Mouse (Mus musculus): ENCODE results near the gene E130114P18Rik. TPM values are rescaled to one million over a fixed set of nuclear protein-coding genes. Genes with fewer than 3 reads are reported as not detected.

The E130114P18Rik gene
- not detected in 2 replicates for total RNA-seq (2014; rRNA removed)
- not detected in 2 replicates for polyA plus RNA-seq (2012; rRNA removed)

DNA sequence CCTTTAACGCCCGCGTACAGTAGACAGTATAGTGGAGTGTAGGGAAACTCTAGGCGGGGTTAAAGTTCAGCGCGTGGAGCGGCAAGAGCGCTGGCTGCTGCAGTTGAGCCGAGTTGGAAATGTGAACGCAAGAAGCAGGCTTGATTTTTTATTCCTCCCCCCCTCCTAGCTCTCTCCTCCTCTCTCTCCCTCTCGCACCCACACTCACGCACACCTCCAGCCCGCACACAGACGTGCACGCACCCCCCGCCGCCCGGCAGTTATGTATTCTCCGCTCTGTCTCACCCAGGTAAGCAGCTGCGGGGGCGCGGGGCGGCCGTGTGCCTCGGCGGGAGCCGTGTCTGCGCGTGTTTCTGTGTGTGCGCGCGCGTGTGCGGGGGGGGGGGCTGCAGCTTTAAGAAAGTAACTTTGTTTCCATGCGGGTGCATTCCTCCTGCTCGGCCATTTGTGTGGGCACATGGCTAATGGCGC lies at the start of gene E130114P18Rik:
E130114P18Rik (minus strand) TSS at position 373 of the 471 bp plus-strand sequence.
- 0 out of 2 replicates have a peak, but pooled peaks have one; percentile 43 for TF ChIP-seq POLR2A (IDR thresholded peaks at IDR 0.05; ENCODE audit: extremely low read depth, insufficient read depth, low read length)
- no peak for TF ChIP-seq CTCF (IDR thresholded peaks at IDR 0.05; ENCODE audit: low read depth, low read length)
- Histone ChIP-seq H3K27ac (replicated peaks; ENCODE audit: insufficient read depth, low read depth, low read length) (peak within 1 kb of the TSS; percentile 99), H3K79me2 (ENCODE audit: control insufficient read depth, insufficient read depth, low read length) (peaks cover 13% of the 10 kb centered on the region), H3K4me1 (ENCODE audit: control insufficient read depth, insufficient read depth, low read length) (peaks cover 14% of the 10 kb centered on the region; the same call in 1 of the 2 replicates), H3K36me3 (ENCODE audit: control insufficient read depth, insufficient read depth, low read length) (no peaks in the 10 kb centered on the region; the same call in 1 of the 2 replicates), H3K9ac (ENCODE audit: low read depth, low read length) (peak within 1 kb of the TSS; percentile 100), H3K27me3 (ENCODE audit: control insufficient read depth, insufficient read depth, low read length) (no peaks in the 10 kb centered on the region), H3K4me3 (ENCODE audit: insufficient read depth, low read depth, low read length) (peak within 1 kb of the TSS; percentile 100)
- WGBS, result under 1% methylated on average over 37 of the region's 37 CpGs
- DNase-seq (ENCODE audit: extremely low read depth, low read depth, low spot score), result peak; percentile 89

DNA sequence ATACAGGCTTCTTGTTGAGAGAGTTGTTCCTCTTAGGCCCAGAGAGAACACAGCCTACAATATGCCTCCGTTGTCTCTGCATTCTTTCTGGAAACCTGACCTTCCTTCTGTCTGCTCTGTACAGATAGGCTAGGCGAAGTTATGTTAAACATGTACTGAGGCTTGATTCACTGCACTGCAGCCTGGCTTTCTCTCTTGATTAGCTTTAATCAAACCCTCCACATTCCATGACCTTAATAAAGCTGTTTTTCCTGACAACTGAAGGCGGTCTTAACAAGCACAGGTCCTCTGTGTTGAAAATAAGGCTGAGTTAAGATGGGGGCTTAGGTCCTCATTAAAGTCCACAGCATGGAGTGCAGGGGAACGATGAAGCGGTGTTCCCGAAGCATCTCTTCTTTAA lies 49.2 kb upstream of the E130114P18Rik start:
- 92% methylated on average over 6 of the region's 6 CpGs for WGBS
- H3K9ac ChIP-seq (ENCODE audit: low read depth, low read length), result no peak overlapping the region
- no peak overlapping the region for H3K4me3 ChIP-seq (ENCODE audit: insufficient read depth, low read depth, low read length)
- H3K79me2 ChIP-seq (ENCODE audit: control insufficient read depth, insufficient read depth, low read length), result peaks cover 43% of the 10 kb centered on the region
- H3K4me1 ChIP-seq (ENCODE audit: control insufficient read depth, insufficient read depth, low read length), result peaks cover 20% of the 10 kb centered on the region
- no peak overlapping the region for H3K27ac ChIP-seq (replicated peaks; ENCODE audit: insufficient read depth, low read depth, low read length)
- TF ChIP-seq POLR2A (IDR thresholded peaks at IDR 0.05; ENCODE audit: extremely low read depth, insufficient read depth, low read length), result no peak
- no peak for TF ChIP-seq CTCF (IDR thresholded peaks at IDR 0.05; ENCODE audit: low read depth, low read length)
- H3K27me3 ChIP-seq (ENCODE audit: control insufficient read depth, insufficient read depth, low read length), result no peaks in the 10 kb centered on the region
- DNase-seq (ENCODE audit: extremely low read depth, low read depth, low spot score), result no peak
- peaks cover 1% of the 10 kb centered on the region; the same call in 1 of the 2 replicates for H3K36me3 ChIP-seq (ENCODE audit: control insufficient read depth, insufficient read depth, low read length)

DNA sequence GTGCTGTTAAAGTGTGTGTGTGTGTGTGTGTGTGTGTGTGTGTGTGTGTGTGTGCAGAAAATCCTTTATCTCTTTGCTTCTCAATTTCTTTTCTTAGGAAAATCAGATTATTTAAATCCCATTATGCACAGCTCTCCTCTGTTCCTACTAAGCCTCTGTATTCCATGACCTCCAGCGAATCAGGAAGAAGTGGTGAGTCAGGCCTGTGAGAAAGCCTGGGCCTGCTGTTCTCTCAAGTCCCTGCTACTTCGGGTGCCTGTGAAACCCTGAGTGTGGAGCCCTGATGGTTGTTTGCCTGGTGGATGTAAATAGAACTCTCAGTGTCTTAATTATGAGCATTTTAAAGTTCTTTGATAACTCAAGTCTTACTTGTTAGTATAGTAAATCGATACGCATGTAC lies 48.0 kb upstream of the E130114P18Rik start:
- Histone ChIP-seq H3K27ac (replicated peaks; ENCODE audit: insufficient read depth, low read depth, low read length) (no peak overlapping the region), H3K4me1 (ENCODE audit: control insufficient read depth, insufficient read depth, low read length) (peaks cover 25% of the 10 kb centered on the region), H3K27me3 (ENCODE audit: control insufficient read depth, insufficient read depth, low read length) (no peaks in the 10 kb centered on the region), H3K9ac (ENCODE audit: low read depth, low read length) (no peak overlapping the region), H3K36me3 (ENCODE audit: control insufficient read depth, insufficient read depth, low read length) (peaks cover 2% of the 10 kb centered on the region; the same call in 1 of the 2 replicates), H3K79me2 (ENCODE audit: control insufficient read depth, insufficient read depth, low read length) (peaks cover 46% of the 10 kb centered on the region), H3K4me3 (ENCODE audit: insufficient read depth, low read depth, low read length) (no peak overlapping the region)
- no peak for DNase-seq (ENCODE audit: extremely low read depth, low read depth, low spot score)
- TF ChIP-seq POLR2A (IDR thresholded peaks at IDR 0.05; ENCODE audit: extremely low read depth, insufficient read depth, low read length) (no peak), CTCF (IDR thresholded peaks at IDR 0.05; ENCODE audit: low read depth, low read length) (no peak)
- 84% methylated on average over 4 of the region's 4 CpGs for WGBS

DNA sequence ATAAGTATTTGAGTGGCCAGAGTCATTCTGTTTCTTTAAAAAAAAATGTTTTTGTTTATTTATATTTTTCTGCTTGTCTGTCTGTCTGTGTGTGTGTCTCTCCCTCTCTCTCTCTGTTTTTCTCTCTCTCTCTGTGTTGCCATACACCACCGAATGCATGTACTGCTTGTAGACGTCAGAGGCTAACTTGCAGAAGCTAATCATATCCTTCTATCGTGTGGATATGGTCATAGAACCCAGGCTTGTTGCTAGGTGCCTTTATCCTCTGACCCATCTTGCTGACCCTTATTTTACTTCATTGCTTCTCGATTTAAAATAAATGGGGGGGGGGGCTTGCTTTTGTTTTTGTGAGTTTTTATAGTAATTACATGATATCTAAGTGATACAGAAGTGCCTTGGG lies 47.6 kb upstream of the E130114P18Rik start:
- 82% methylated on average over 4 of the region's 4 CpGs for WGBS
- DNase-seq (ENCODE audit: extremely low read depth, low read depth, low spot score), result no peak
- no peak overlapping the region for H3K27ac ChIP-seq (replicated peaks; ENCODE audit: insufficient read depth, low read depth, low read length)
- peaks cover 43% of the 10 kb centered on the region for H3K79me2 ChIP-seq (ENCODE audit: control insufficient read depth, insufficient read depth, low read length)
- TF ChIP-seq POLR2A (IDR thresholded peaks at IDR 0.05; ENCODE audit: extremely low read depth, insufficient read depth, low read length) (no peak), CTCF (IDR thresholded peaks at IDR 0.05; ENCODE audit: low read depth, low read length) (no peak)
- peaks cover 2% of the 10 kb centered on the region; the same call in 1 of the 2 replicates for H3K36me3 ChIP-seq (ENCODE audit: control insufficient read depth, insufficient read depth, low read length)
- peaks cover 25% of the 10 kb centered on the region for H3K4me1 ChIP-seq (ENCODE audit: control insufficient read depth, insufficient read depth, low read length)
- no peak overlapping the region for H3K9ac ChIP-seq (ENCODE audit: low read depth, low read length)
- H3K27me3 ChIP-seq (ENCODE audit: control insufficient read depth, insufficient read depth, low read length), result no peaks in the 10 kb centered on the region
- no peak overlapping the region for H3K4me3 ChIP-seq (ENCODE audit: insufficient read depth, low read depth, low read length)

DNA sequence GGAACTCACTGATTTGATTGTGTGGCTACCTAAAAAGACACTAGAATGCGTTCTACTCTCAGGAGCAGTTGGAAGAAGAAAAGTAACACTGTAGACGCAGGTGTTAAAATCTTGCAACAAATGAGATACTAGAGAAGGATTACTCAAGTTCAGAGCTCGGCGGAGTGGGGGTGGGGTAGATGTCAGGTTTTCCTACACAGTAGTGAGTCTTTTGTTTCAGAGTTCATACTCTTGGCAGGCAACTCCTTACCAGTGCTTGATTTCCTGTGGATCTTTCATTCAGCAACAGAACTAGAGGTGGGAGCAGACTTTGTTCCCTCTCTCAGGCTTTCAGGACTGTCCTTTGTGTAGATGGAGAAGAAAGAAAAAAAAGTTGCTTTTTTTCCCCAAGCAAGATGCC lies 46.6 kb upstream of the E130114P18Rik start:
- peak; percentile 68 for DNase-seq (ENCODE audit: extremely low read depth, low read depth, low spot score)
- peaks cover 26% of the 10 kb centered on the region for H3K4me1 ChIP-seq (ENCODE audit: control insufficient read depth, insufficient read depth, low read length)
- no peaks in the 10 kb centered on the region for H3K27me3 ChIP-seq (ENCODE audit: control insufficient read depth, insufficient read depth, low read length)
- 0 out of 2 replicates have a peak overlapping the region, but pooled peaks have one; percentile 4 for H3K27ac ChIP-seq (replicated peaks; ENCODE audit: insufficient read depth, low read depth, low read length)
- no peak for TF ChIP-seq CTCF (IDR thresholded peaks at IDR 0.05; ENCODE audit: low read depth, low read length)
- TF ChIP-seq POLR2A (IDR thresholded peaks at IDR 0.05; ENCODE audit: extremely low read depth, insufficient read depth, low read length), result no peak
- WGBS, result 45% methylated on average over 4 of the region's 4 CpGs
- no peak overlapping the region for H3K9ac ChIP-seq (ENCODE audit: low read depth, low read length)
- H3K4me3 ChIP-seq (ENCODE audit: insufficient read depth, low read depth, low read length), result no peak overlapping the region
- H3K79me2 ChIP-seq (ENCODE audit: control insufficient read depth, insufficient read depth, low read length), result peaks cover 37% of the 10 kb centered on the region
- peaks cover 2% of the 10 kb centered on the region; the same call in 1 of the 2 replicates for H3K36me3 ChIP-seq (ENCODE audit: control insufficient read depth, insufficient read depth, low read length)

DNA sequence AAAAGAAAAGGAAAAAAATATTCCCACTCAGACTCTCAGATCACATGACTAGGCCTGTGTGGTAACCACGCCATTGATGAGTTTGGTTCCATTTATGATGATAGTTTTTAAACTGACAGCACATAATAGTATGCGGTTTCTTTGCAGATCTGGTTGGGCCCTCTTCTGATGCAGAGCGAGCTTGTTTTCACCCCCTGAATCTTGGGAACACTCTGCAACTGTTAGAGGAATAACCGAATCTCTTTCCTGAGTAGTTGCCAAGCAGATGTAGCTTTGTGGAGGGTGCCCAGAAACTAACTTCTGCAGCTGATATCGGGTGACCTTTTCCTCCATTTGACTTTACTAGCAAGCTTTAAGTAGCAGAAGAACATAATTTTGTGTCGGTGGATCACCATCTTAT lies 45.6 kb upstream of the E130114P18Rik start:
- WGBS, result 79% methylated on average over 6 of the region's 6 CpGs
- Histone ChIP-seq H3K36me3 (ENCODE audit: control insufficient read depth, insufficient read depth, low read length) (peaks cover 2% of the 10 kb centered on the region; the same call in 1 of the 2 replicates), H3K4me3 (ENCODE audit: insufficient read depth, low read depth, low read length) (no peak overlapping the region), H3K27me3 (ENCODE audit: control insufficient read depth, insufficient read depth, low read length) (no peaks in the 10 kb centered on the region), H3K4me1 (ENCODE audit: control insufficient read depth, insufficient read depth, low read length) (peaks cover 32% of the 10 kb centered on the region), H3K9ac (ENCODE audit: low read depth, low read length) (no peak overlapping the region), H3K27ac (replicated peaks; ENCODE audit: insufficient read depth, low read depth, low read length) (no peak overlapping the region), H3K79me2 (ENCODE audit: control insufficient read depth, insufficient read depth, low read length) (peaks cover 37% of the 10 kb centered on the region)
- no peak for TF ChIP-seq POLR2A (IDR thresholded peaks at IDR 0.05; ENCODE audit: extremely low read depth, insufficient read depth, low read length)
- no peak for TF ChIP-seq CTCF (IDR thresholded peaks at IDR 0.05; ENCODE audit: low read depth, low read length)
- DNase-seq (ENCODE audit: extremely low read depth, low read depth, low spot score), result no peak
